Mouse (Mus musculus): ENCODE measurements at regions not wholly inside any gene's neighbourhood (a gene's known extent, or its start where the extent isn't known, plus 50 kb on each side); places are given as distances from the start of the nearest gene placed in this dataset.
A peak's percentile ranks its signal among the peaks of the same experiment; 100 is the strongest.

DNA sequence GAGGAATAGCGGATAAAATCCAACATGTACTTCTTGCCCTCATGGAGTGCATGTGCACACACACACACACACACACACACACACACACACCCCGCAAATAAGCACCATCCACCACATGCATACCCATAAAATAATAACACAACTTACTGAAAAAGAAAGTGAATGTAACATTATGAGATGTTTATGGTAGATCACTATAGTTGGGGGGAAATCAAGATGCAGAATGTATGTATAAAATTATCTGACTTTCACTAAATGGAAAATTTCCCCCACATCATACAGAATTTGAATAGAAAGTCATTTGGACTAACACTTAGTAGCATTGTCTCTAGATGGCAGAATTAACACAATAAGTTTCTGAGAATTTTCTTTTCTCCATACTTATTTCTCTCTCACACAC is 57.2 kb upstream of the Nabp1 start:
- Histone ChIP-seq H3K4me1 (ENCODE audit: control insufficient read depth, insufficient read depth, low read length) (peaks cover 1% of the 10 kb centered on the region; the same call in 1 of the 2 replicates), H3K79me2 (replicated peaks; ENCODE audit: control insufficient read depth, insufficient read depth, low read length) (no peaks in the 10 kb centered on the region), H3K4me3 (no peak overlapping the region), H3K36me3 (ENCODE audit: control insufficient read depth, insufficient read depth, low read length) (peaks cover 2% of the 10 kb centered on the region), H3K9ac (ENCODE audit: low read depth, low read length) (no peak overlapping the region), H3K27me3 (ENCODE audit: control insufficient read depth, insufficient read depth, low read length) (no peaks in the 10 kb centered on the region), H3K27ac (no peak overlapping the region)
- DNase-seq = no peak
- intact Hi-C loops (cut with DNase I) = no loop called here
- WGBS = 96% methylated on average over 2 of the region's 2 CpGs
- TF ChIP-seq CTCF (IDR thresholded peaks at IDR 0.05) (no peak), POLR2A (IDR thresholded peaks at IDR 0.05; ENCODE audit: insufficient read depth, low read depth, low read length) (no peak), EP300 (IDR thresholded peaks at IDR 0.05; ENCODE audit: insufficient read depth, low read depth, low read length) (no peak)

DNA sequence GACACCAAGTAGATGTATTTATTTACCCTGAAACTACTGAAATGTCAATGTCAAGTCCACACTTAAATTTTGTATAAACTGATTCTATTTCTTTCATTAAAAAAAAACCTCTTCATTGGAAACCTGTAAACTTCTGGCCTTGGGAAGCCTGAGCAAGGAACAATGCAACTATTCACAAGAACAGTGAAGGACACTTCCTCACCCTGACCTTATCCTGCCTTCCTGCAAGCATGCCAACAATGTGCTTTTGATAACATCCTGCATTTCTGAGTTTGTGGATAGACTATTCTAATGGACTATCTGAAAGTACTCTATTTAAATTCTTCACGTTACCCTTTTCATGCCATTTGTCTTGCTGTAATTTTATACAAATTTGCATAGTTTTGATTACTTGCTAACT is 53.1 kb upstream of the Nabp1 start:
- Histone ChIP-seq H3K4me3 (no peak overlapping the region), H3K9ac (ENCODE audit: low read depth, low read length) (no peak overlapping the region), H3K27me3 (ENCODE audit: control insufficient read depth, insufficient read depth, low read length) (no peaks in the 10 kb centered on the region), H3K4me1 (ENCODE audit: control insufficient read depth, insufficient read depth, low read length) (peaks cover 6% of the 10 kb centered on the region), H3K27ac (peak overlapping the region; percentile 7; the same call in 1 of the 2 replicates), H3K79me2 (replicated peaks; ENCODE audit: control insufficient read depth, insufficient read depth, low read length) (no peaks in the 10 kb centered on the region), H3K36me3 (ENCODE audit: control insufficient read depth, insufficient read depth, low read length) (peaks cover 2% of the 10 kb centered on the region)
- intact Hi-C loops (cut with DNase I) = loop anchor here (2.0 kb wide), 1 partner anchor 17 kb away; no protein-coding TSS in a partner anchor
- 20% methylated on average over 1 of the region's 1 CpGs for WGBS
- no peak for TF ChIP-seq POLR2A (IDR thresholded peaks at IDR 0.05; ENCODE audit: insufficient read depth, low read depth, low read length)
- no peak for TF ChIP-seq CTCF (IDR thresholded peaks at IDR 0.05)
- TF ChIP-seq EP300 (IDR thresholded peaks at IDR 0.05; ENCODE audit: insufficient read depth, low read depth, low read length) = no peak
- no peak for DNase-seq

- Histone ChIP-seq H3K79me2 (replicated peaks; ENCODE audit: control insufficient read depth, insufficient read depth, low read length) (no peaks in the 10 kb centered on the region), H3K9ac (ENCODE audit: low read depth, low read length) (no peak overlapping the region), H3K27ac (peak overlapping the region; percentile 30), H3K36me3 (ENCODE audit: control insufficient read depth, insufficient read depth, low read length) (peaks cover 2% of the 10 kb centered on the region), H3K27me3 (ENCODE audit: control insufficient read depth, insufficient read depth, low read length) (no peaks in the 10 kb centered on the region), H3K4me1 (ENCODE audit: control insufficient read depth, insufficient read depth, low read length) (peaks cover 6% of the 10 kb centered on the region), H3K4me3 (no peak overlapping the region)
- WGBS = 55% methylated on average over 9 of the region's 9 CpGs
- intact Hi-C loops (cut with DNase I) = loop anchor here (2.0 kb wide), 1 partner anchor 16 kb away; no protein-coding TSS in a partner anchor
- no peak for DNase-seq
- TF ChIP-seq POLR2A (IDR thresholded peaks at IDR 0.05; ENCODE audit: insufficient read depth, low read depth, low read length) (no peak), CTCF (IDR thresholded peaks at IDR 0.05) (no peak), EP300 (IDR thresholded peaks at IDR 0.05; ENCODE audit: insufficient read depth, low read depth, low read length) (0 out of 2 replicates have a peak, but pooled peaks have one; percentile 10)
Observed at GRCm38 (mm10) chr1:51530191-51530926, 52.1 kb upstream of the Nabp1 start.

DNA sequence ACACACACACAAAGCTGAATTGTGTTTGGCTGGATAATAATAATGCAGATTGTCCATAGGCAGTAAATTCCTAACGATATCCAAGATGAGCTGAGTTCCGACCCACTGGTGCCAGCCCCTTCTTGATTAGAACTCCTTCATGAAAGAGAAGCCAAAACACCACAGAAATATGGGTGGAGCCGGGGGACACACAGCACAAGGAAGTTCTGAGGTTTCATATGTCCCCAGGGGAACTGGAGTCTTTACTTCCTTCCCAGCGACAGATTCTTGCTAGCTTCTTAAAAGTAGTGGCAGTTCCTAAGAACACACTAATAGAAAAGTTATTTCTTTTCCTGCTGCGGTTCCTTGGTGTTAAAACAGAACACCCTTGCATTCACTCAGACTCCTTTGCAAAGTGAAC is 51.4 kb upstream of the Nabp1 start:
- Histone ChIP-seq H3K27ac (peak overlapping the region; percentile 30), H3K9ac (ENCODE audit: low read depth, low read length) (no peak overlapping the region), H3K79me2 (replicated peaks; ENCODE audit: control insufficient read depth, insufficient read depth, low read length) (no peaks in the 10 kb centered on the region), H3K4me1 (ENCODE audit: control insufficient read depth, insufficient read depth, low read length) (peaks cover 6% of the 10 kb centered on the region), H3K4me3 (no peak overlapping the region), H3K27me3 (ENCODE audit: control insufficient read depth, insufficient read depth, low read length) (no peaks in the 10 kb centered on the region), H3K36me3 (ENCODE audit: control insufficient read depth, insufficient read depth, low read length) (peaks cover 2% of the 10 kb centered on the region)
- intact Hi-C loops (cut with DNase I) = loop anchor here (2.0 kb wide), 1 partner anchor 15 kb away; no protein-coding TSS in a partner anchor
- no peak for TF ChIP-seq POLR2A (IDR thresholded peaks at IDR 0.05; ENCODE audit: insufficient read depth, low read depth, low read length)
- TF ChIP-seq EP300 (IDR thresholded peaks at IDR 0.05; ENCODE audit: insufficient read depth, low read depth, low read length) = no peak
- TF ChIP-seq CTCF (IDR thresholded peaks at IDR 0.05) = no peak
- DNase-seq = no peak
- 28% methylated on average over 5 of the region's 5 CpGs for WGBS

DNA sequence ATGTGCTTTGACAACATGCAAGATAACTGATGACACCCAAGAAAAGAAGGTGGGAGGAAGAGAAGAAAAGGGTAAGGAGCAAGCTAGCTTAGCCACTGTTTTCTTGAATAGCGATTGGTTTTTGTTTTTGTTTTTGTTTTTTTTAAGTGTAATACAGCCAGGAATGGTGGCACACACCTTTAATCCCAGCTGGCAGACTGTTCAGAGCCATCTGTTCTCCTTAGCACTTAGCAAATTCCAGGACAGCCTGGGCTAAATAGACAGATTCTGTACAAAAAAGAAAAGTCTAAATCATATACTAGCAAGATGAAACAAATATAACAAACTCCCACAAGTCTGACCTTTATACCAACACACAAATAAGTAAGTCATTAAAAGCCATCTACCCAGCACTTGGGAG is 50.4 kb upstream of the Nabp1 start:
- Histone ChIP-seq H3K4me3 (no peak overlapping the region), H3K4me1 (ENCODE audit: control insufficient read depth, insufficient read depth, low read length) (peaks cover 6% of the 10 kb centered on the region), H3K9ac (ENCODE audit: low read depth, low read length) (no peak overlapping the region), H3K27ac (no peak overlapping the region), H3K27me3 (ENCODE audit: control insufficient read depth, insufficient read depth, low read length) (no peaks in the 10 kb centered on the region), H3K79me2 (replicated peaks; ENCODE audit: control insufficient read depth, insufficient read depth, low read length) (no peaks in the 10 kb centered on the region), H3K36me3 (ENCODE audit: control insufficient read depth, insufficient read depth, low read length) (peaks cover 2% of the 10 kb centered on the region)
- 89% methylated on average over 1 of the region's 1 CpGs for WGBS
- no peak for DNase-seq
- no peak for TF ChIP-seq POLR2A (IDR thresholded peaks at IDR 0.05; ENCODE audit: insufficient read depth, low read depth, low read length)
- no peak for TF ChIP-seq CTCF (IDR thresholded peaks at IDR 0.05)
- TF ChIP-seq EP300 (IDR thresholded peaks at IDR 0.05; ENCODE audit: insufficient read depth, low read depth, low read length) = no peak
- intact Hi-C loops (cut with DNase I) = no loop called here
